Mouse (Mus musculus): Measurements from ENCODE around the gene Scn1b. TPM values are rescaled to one million over a fixed set of nuclear protein-coding genes. Genes with fewer than 3 reads are reported as not detected.
A peak's percentile ranks its signal among the peaks of the same experiment; 100 is the strongest.

Scn1b gene
- total RNA-seq, 4 experiments from 2014 or later = 652 to 704 (median 680) TPM

DNA sequence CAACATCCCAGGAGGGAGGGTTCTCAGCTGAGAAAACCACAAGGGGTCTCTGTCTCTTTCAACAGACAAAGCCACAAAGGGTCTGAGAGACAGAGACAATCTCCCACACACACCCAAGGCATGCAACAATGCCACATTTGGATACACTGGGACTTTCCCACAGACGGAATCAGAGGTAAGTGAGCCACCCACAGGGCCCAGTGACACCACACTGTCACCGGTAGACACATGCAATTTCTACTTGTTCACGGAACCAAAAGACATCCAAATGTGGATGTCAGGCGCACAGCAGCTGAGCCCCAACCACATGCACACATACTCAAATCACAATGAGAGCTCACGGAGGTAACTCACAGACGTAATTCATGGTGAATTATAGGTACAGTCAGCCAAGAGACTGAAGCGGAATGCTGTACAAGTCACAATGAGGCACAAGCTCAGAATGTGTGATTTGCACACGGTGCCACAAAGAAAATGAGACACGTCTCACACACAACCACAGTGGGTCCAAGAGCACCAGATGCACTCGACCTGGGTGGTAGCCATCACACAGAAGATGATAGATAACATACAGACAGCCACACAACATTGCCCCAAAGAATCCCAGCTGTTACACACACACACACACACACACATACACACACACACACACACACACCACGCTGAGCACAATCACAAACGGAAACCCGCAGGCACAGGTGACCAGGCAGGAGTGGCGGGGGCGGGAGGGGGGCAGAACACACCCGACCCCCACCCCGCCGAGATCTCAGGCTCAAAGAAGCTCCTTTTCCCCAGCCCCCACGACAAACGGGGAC is 23.2 kb upstream of the Scn1b start:
- DNase-seq (ENCODE audit: low spot score in 2 of 2) = no peak

- peak in 1 of 2 experiments; percentile 10 for DNase-seq (ENCODE audit: low spot score in 2 of 2)
These were observed 22.5 kb upstream of the Scn1b start for GRCm38 (mm10) chr7:31149271-31149670.

DNA sequence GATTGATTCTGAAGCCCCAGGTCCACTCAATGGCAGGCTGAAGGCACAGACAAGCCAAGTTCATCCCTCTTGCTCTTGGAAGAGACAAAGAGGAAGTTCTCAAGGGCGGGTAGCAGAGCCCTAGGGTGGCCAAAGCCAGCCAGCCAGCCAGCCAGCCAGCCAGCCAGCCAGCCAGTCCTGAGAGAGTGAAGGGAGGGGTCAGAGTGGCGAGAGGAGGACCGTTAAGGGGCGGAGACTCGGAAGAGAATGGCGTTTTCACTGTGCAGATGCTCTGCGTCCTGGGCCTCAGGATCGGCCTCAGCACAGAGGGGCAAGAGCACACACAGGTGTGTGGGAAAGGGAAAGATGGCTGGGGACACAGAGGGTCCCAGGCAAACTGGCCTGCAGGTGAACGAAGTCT is 22.0 kb upstream of the Scn1b start:
- DNase-seq (ENCODE audit: low spot score in 2 of 2) = peak in 1 of 2 experiments; percentile 25

- DNase-seq (ENCODE audit: low spot score in 2 of 2) = peak in 1 of 2 experiments; percentile 5
These were observed 21.3 kb upstream of the Scn1b start for GRCm38 (mm10) chr7:31148086-31148485.

DNA sequence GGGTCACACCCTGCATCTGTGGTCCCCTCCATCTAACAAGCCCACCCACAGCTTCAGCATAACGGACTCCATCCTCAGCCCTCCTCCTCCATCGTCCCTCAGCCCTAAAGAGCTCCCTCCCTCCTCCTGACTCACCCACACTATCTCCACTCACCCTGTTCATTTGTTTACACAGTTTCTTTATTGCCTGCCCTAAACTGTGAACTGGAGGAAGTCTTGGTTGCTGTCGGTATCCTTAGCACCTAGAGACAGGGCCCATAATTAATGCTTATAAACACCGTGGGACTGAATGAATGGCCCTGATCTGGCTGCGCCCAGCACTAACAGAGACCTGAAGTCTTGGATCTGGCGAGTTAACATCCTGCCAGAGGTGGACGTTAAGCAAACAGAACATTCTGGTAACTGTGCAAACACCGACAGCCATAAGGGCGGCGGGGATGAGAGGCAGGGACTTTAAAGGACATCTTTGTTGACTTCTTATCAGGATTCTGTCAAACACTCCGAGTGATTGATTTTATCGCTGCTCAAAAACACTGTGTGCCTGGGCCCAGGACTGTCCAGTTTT is 18.9 kb upstream of the Scn1b start:
- DNase-seq (ENCODE audit: low spot score in 2 of 2) = no peak

DNA sequence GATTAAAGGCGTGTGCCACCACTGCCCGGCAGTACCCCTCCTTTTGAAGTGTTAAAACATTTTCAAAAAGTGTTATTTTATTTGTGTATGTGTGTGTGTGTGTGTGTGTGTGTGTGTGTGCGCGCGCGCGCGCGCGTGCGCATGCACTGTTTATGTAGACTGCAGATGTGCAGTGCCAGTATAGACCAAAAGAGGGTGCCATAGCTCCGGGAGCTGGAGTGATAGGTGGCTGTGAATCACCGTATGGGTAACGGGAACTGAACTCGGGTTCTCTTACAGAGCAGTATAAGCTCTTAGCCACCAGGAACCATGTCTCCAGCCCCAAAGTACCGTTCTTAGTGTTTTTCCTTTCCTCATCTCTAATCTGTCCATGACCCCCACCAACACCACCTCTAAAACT is 18.1 kb upstream of the Scn1b start:
- DNase-seq (ENCODE audit: low spot score in 2 of 2) = no peak

GRCm38 (mm10) chr7:31140941-31141340 is 14.1 kb upstream of the Scn1b start:
- DNase-seq (ENCODE audit: low spot score in 2 of 2) = no peak

DNA sequence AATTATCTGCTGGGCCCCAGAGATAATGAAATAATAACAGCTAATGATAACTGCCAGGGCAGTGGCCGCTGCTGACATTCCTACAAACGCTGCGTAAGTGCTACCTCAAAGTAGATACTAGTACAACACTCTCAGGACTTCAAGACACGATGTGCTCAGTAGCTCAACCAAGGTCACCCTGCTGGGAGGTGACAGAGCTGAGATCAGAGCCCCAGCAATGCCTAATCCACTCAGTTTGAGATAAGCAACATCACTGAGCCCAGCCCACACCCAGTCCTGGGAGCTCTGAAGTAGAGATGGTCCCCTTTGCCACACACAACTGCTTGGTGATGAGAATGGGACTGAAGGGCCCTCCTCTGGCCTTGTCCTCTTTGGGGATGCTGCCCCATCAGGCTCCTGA is 13.5 kb upstream of the Scn1b start:
- no peak for DNase-seq (ENCODE audit: low spot score in 2 of 2)

DNA sequence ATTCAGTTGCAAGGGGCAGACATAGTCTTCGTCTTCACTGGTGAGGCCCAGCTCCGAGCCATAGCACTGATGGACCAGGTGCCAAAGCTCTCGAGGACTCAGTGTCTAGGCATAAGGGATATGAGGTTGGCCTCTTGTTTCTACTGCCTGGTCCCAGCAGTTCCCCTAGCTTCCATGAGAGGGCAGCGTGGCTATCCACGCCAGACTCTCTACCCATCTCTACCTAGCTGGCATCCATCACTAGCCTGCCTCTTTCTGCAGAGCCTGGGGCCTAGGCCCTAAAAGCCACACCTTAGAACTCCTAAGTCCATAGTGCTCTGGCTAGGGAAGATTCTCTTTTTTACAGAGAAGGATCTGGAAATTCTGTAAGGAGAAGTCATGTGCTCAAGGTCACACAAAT is 13.0 kb upstream of the Scn1b start:
- no peak for DNase-seq (ENCODE audit: low spot score in 2 of 2)

DNA sequence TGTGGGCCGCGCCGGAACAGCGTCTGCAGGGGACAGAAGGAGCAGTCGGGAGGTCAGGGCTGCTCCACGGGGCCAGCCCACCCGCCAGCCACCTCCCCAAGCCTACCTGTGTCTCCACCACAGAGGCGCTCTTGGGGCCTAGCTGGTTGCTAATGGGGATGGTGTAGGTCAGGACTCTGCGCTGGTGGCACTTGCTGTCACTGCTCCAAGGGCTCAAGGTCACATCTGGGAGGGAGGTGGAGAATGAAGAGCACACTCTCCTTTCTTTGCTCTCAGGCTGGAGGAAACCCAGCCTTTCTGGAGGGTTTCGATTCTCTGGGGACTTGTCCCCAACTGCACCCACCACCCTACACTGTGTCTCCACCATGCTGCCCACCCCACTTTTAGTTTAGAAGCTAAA is 8.9 kb upstream of the Scn1b start:
- no peak for DNase-seq (ENCODE audit: low spot score in 2 of 2)

GRCm38 (mm10) chr7:31131866-31132265 is 5.1 kb upstream of the Scn1b start:
- DNase-seq (ENCODE audit: low spot score in 2 of 2) = no peak

DNA sequence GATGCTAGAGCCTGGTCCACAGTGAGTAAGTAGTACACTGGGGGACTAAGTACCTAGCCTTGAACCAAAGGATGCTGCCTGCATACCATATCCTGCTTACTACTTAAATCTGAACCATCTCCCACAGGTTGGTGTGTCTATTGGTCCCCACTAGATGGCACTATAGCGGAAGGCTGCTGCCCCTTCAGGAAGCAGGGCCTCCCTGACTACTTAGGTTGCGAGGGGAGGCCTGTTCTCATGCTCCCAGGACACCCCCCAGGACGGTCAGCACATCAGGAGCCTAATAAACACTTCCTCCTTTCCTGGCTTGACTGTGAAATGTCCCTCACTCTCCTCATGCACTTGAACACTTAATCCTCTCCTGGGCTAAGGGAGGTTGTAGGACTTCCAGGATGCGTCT is 4.0 kb upstream of the Scn1b start:
- no peak for DNase-seq (ENCODE audit: low spot score in 2 of 2)

DNA sequence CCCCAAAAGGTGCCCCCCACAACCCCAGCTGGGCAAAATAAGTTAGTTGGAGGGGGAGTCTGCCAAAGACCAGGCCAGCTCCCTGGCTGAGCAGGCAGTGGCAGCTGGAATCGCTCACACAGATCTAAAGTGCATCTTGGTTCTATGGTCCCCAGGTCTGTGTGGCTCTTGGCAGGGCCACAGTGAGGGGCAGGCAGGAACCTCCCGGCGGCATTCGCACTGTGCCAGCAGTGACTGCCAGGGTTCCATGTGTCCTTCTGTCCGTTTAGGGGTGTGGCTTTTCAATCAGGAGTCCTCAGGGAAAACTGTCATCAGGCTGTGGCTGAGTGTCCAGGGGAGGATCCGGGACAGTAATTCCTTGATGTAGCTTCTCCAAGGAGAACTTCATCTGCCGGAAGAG is 3.4 kb upstream of the Scn1b start:
- DNase-seq (ENCODE audit: low spot score in 2 of 2) = no peak

- DNase-seq (ENCODE audit: low spot score in 2 of 2) = no peak
These were observed 1.4 kb upstream of the Scn1b start for GRCm38 (mm10) chr7:31128157-31128705.

- peak in 1 of 2 experiments; percentile 63 for DNase-seq (ENCODE audit: low spot score in 2 of 2)
These were observed 522 bp downstream of the Scn1b start for GRCm38 (mm10) chr7:31126211-31126751.

DNA sequence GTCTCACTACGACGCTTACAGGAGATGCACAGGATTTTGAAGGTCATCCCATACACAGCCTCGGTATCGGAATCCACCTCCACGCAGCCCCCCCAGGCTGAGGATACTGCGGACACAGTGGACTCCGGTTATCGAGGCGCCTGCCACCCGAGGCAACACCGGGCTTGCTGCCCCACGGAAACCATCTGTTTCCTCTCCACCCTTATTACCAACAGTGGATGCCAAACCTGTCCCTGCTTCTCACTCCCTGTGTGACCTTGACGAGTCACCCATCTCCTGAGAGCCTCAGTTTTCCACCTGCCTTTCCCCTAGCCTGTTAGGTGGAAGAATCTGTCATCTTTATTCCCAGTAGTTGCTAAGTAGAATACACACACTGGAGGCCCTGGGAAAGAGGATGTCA is 1.7 kb downstream of the Scn1b start:
- DNase-seq (ENCODE audit: low spot score in 2 of 2) = no peak

DNA sequence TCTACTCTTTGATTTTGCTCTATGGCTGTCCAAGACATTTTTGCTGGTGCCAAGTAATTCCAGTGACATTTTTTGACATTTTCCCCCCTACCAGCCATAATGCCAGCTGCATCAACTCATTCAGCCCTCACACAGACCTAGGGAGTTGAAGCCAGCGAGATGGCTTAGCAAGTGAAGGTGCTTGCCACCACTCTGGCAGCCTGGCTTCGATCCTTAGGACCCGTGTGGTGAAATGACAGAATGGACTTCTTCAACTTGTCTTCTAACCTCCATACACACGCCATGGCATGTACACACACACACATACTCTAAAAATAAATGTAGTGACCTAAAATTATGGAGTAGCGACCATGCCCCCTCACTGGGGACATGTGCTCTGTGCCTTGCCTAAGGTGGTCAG is 2.4 kb downstream of the Scn1b start:
- DNase-seq (ENCODE audit: low spot score in 2 of 2) = no peak

GRCm38 (mm10) chr7:31123697-31124096 is 3.1 kb downstream of the Scn1b start:
- DNase-seq (ENCODE audit: low spot score in 2 of 2) = no peak

DNA sequence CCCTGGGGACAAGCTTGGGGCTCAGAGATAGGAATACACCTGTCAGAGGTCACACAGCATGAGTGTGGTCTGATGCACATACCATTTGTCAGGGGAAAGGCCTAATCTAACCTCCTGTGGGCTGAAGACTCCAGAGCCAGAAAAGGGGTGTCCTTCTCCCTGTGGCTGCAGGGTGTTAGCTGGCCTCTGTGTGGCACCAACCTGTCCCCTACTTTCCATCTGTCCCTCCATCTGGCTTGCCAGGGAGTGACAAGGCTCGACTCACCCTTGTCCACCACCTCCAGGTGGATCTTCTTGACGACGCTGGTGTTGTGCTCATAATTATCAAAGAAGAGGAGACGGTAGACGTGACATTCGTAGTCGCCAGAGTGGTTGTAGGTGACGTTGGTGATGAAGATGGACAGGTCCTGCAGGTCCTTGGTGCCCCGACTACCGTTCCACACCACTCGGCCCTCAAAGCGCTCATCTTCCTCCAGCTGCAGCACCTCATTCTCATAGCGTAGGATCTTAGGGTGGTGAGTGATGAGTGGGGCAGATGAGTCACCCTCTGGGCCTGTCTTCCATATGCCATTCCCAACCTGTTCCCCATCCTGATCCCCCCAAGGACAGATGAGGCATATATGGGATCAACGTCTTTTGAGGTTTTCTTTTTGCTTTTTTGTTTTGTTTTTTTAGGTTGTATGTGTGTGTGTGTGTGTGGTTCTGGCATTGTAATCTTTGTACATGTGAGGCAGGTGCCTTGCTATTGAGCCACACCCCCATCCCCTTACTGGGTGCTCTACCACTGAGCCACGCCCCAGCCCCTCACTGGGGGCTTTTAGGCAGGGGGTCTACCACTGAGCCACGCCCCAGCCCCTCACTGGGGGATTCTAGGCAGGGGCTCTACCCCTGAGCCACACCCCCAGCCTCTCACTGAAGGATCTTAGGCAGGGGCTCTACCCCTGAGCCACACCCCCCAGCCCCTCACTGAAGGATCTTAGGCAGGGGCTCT is 3.9 kb downstream of the Scn1b start:
- no peak for DNase-seq (ENCODE audit: low spot score in 2 of 2)

- no peak for DNase-seq (ENCODE audit: low spot score in 2 of 2)
These were observed 7.2 kb downstream of the Scn1b start for GRCm38 (mm10) chr7:31119556-31119955.

- DNase-seq (ENCODE audit: low spot score in 2 of 2) = no peak
These were observed 8.3 kb downstream of the Scn1b start for GRCm38 (mm10) chr7:31118486-31118885.
